Mouse (Mus musculus): ENCODE data around the gene Hs3st3a1. TPM values are rescaled to one million over a fixed set of nuclear protein-coding genes. Genes with fewer than 3 reads are reported as not detected.

Hs3st3a1 gene
- total RNA-seq, 2 experiments from 2014 or later, result 0.34 to 0.43 TPM

DNA sequence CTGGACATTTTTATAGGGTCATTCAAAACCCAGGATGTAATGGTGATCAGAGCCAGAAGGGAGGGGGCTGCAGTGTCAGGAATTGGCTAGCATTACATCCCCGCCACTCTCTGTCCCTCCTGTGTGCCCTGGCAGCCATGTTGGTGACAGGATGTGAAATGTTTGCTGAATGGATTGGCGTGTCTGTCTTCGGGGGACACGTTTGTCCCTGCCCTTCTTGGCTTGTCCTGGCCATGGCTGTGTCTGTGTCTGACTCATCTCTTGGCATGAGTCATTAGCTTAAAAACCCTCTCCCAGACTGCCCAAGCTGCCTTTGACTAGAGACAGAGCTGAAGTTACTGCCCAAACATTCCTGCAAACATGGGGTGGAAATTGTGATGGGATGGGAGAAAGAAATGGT is 33.6 kb downstream of the Hs3st3a1 start:
- DNase-seq (ENCODE audit: extremely low spot score in 1 of 2, low spot score in 2 of 2), result no peak
- intact Hi-C loops (cut with DNase I), result no loop called here

DNA sequence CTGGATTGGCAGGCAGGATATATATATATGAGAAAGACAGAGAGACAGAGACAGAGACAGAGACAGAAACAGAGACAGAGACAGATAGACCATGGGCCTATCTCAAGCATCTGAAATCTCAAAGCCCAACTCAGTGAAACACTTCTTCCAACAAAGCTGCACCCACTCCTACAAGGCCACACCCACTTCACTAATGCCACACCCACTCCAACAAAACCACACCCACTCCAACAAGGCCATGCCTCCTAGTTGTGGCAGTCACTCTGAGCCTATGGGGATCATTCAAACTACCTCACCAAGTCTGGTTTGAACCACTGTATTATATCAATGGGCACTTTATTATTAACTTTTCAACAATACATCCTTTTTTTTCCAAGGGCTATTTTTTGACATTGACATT is 35.6 kb downstream of the Hs3st3a1 start:
- intact Hi-C loops (cut with DNase I), result no loop called here

DNA sequence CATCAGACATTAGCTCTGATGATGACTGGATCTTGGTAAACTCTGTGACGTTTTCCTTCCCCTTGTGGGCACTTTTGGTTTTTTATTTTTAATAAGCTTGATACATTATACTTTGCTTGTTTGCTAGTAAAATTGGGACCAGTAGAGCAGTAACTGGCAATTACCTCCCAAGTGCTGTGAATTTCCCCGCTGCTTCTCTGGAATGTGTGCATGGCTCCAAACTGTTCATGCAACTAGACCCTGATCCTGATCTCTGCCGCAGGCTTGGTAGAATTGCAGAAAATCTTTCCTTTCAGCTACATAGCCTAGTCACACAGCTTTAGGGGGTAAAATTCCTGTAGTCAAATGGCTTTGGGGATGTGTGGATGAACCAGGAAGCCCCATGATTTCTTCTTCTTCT is 38.5 kb downstream of the Hs3st3a1 start:
- intact Hi-C loops (cut with DNase I), result no loop called here
- DNase-seq (ENCODE audit: extremely low spot score in 1 of 2, low spot score in 2 of 2), result no peak

More for the DNA sequence above, 35.6 kb downstream of the Hs3st3a1 start:
- DNase-seq (ENCODE audit: extremely low spot score in 1 of 2, low spot score in 2 of 2), result no peak

GRCm38 (mm10) chr11:64481445-64481844 is 46.3 kb downstream of the Hs3st3a1 start:
- intact Hi-C loops (cut with DNase I), result no loop called here
- no peak for DNase-seq (ENCODE audit: extremely low spot score in 1 of 2, low spot score in 2 of 2)

DNA sequence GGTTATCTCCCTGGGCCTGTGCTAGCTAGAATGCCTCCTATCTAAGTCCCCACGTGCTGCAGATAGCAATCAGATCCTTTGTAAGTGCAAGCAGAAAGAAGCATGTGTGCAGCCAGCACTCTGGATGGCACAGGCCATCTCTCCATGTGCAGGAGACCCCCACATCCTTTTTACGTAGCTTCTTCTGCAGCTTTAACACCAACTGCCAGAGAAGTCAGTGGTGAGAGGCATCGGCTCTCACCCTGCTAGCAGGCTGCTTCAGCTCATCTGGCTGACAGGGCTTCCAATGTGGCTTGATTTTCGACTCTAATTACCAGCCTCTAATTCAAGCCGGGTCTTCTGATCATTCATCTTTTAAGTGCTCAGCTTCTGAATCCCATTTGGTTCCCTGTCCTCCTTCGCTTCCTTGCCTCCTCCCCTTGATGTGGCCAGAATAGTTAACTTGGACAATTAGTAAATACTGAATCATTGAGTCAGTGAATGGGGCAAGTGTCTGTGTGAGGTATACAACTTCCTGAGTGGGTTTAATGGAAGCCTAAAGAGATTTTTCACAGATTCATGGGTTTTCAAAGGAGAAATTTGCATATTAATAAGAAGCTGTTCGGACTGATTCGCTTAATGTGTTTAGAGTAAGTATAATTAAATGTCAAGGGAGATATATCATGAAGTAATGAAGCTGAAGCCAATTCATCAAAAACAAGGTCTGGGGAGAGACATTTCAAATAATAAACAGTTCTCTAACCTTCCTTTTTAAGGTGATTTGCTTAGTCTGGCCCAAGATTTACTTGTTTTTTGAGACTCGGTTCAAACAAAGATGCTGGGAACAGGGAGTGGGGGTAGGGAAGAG is 54.7 kb downstream of the Hs3st3a1 start:
- no peak for DNase-seq (ENCODE audit: extremely low spot score in 1 of 2, low spot score in 2 of 2)
- intact Hi-C loops (cut with DNase I), result no loop called here

- intact Hi-C loops (cut with DNase I), result no loop called here
- no peak for DNase-seq (ENCODE audit: extremely low spot score in 1 of 2, low spot score in 2 of 2)
Measured at GRCm38 (mm10) chr11:64494448-64494847, 59.3 kb downstream of the Hs3st3a1 start.

DNA sequence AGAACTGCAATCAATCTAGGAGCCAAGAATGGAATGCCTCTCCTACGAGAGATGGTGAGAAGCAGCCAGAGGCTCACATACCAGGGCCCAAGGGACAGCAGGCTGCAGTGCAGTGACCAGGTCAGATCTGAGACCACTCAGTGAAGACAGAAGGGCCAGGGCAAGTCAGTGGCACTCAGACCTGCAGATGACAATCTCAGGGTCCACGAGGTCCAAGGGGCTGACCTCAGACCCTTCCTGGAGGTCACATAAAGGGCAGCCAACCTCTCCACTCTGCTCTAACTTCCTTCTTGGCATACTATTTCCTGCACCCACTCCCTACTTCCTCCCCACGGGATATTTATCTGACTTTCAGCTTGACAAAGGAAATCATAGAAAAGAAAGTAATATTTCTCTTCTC is 60.8 kb downstream of the Hs3st3a1 start:
- intact Hi-C loops (cut with DNase I), result no loop called here
- DNase-seq (ENCODE audit: extremely low spot score in 1 of 2, low spot score in 2 of 2), result no peak

- intact Hi-C loops (cut with DNase I), result no loop called here
Measured at GRCm38 (mm10) chr11:64496677-64497076, 61.5 kb downstream of the Hs3st3a1 start.

GRCm38 (mm10) chr11:64500536-64501112 is 65.5 kb downstream of the Hs3st3a1 start:
- intact Hi-C loops (cut with DNase I), result no loop called here

More at GRCm38 (mm10) chr11:64496677-64497076, 61.5 kb downstream of the Hs3st3a1 start:
- DNase-seq (ENCODE audit: extremely low spot score in 1 of 2, low spot score in 2 of 2), result no peak

DNA sequence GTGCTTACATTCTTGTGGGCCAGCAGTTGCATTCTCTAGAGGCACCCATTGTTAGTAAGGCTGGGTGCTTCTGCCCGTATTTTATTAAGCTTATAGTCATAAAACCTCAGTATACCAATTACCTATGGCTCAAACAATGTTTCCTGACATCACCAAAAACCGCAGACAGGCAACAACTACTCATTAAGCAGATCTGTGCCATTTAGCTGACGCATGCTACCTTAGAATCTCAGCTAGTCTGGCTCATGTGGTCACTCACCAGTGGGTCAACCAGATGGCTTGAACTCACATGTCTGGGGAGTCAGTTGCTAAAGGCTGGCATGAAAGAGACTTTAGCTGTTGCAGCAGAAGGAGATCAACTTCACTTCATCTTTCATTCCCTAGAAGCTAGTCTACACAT is 67.9 kb downstream of the Hs3st3a1 start:
- intact Hi-C loops (cut with DNase I), result no loop called here
- no peak for DNase-seq (ENCODE audit: extremely low spot score in 1 of 2, low spot score in 2 of 2)

More at GRCm38 (mm10) chr11:64500536-64501112, 65.5 kb downstream of the Hs3st3a1 start:
- peak in 1 of 2 experiments; percentile 13 for DNase-seq (ENCODE audit: extremely low spot score in 1 of 2, low spot score in 2 of 2)

- intact Hi-C loops (cut with DNase I), result no loop called here
- DNase-seq (ENCODE audit: extremely low spot score in 1 of 2, low spot score in 2 of 2), result no peak
Measured at GRCm38 (mm10) chr11:64505924-64506323, 70.8 kb downstream of the Hs3st3a1 start.

DNA sequence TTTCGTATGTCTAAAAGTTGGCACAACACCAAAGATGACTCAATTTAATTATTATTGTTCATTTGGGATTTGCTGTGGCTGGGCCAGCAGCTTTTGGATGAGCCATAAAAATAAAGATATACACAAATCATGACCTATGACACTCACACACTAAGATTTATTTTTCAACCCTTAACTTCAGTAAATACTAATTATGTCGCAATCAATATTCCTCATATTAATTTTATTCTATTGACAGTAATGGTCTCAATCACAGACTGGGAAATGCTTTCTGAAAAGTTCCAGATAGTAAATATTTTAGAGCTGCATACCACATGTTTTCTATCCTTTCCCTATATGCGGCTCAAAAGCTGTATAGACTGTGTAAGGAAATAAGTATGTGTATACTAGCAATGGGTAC is 71.9 kb downstream of the Hs3st3a1 start:
- intact Hi-C loops (cut with DNase I), result no loop called here
- no peak for DNase-seq (ENCODE audit: extremely low spot score in 1 of 2, low spot score in 2 of 2)

DNA sequence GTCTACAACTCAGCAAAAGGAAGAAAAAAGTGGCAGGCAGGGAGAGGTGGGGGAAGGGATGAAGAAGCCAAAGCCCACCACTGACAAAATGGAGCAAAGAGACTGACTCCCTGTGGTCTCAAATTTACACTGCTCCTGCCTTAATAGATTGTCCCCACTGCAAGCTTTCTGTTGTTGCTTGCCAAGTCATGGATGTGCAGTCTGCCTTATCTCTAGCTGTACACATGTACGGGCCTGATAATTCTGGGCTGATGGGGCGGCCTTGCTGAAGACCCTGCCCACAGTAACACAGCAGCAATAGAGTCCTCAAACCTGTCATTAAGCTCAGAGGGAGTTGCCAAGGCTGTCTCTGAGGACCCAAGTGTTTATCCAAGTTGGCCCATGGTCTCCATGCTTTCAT is 74.0 kb downstream of the Hs3st3a1 start:
- intact Hi-C loops (cut with DNase I), result no loop called here
- no peak for DNase-seq (ENCODE audit: extremely low spot score in 1 of 2, low spot score in 2 of 2)

GRCm38 (mm10) chr11:64512301-64512700 is 77.2 kb downstream of the Hs3st3a1 start:
- intact Hi-C loops (cut with DNase I), result no loop called here

GRCm38 (mm10) chr11:64513419-64513818 is 78.3 kb downstream of the Hs3st3a1 start:
- intact Hi-C loops (cut with DNase I), result no loop called here
- no peak for DNase-seq (ENCODE audit: extremely low spot score in 1 of 2, low spot score in 2 of 2)

More at GRCm38 (mm10) chr11:64512301-64512700, 77.2 kb downstream of the Hs3st3a1 start:
- DNase-seq (ENCODE audit: extremely low spot score in 1 of 2, low spot score in 2 of 2), result no peak

- DNase-seq (ENCODE audit: extremely low spot score in 1 of 2, low spot score in 2 of 2), result no peak
- intact Hi-C loops (cut with DNase I), result no loop called here
Measured at GRCm38 (mm10) chr11:64516712-64517589, 81.8 kb downstream of the Hs3st3a1 start.

GRCm38 (mm10) chr11:64518146-64518841 is 83.2 kb downstream of the Hs3st3a1 start:
- DNase-seq (ENCODE audit: extremely low spot score in 1 of 2, low spot score in 2 of 2), result peak in 1 of 2 experiments; percentile 3
- intact Hi-C loops (cut with DNase I), result no loop called here

GRCm38 (mm10) chr11:64523993-64524570 is 89.0 kb downstream of the Hs3st3a1 start:
- DNase-seq (ENCODE audit: extremely low spot score in 1 of 2, low spot score in 2 of 2), result no peak
- intact Hi-C loops (cut with DNase I), result no loop called here
